Mouse (Mus musculus) megakaryocyte, embryonic 14.5 days (primary cell): ENCODE data around the gene Morn4.

ENCODE experiments used
- FLI1 ChIP-seq: IDR thresholded peaks from 2 replicates; pipeline ENCODE4 v1.6.1; 2012; ENCODE audit warnings: low read length, inconsistent platforms, mixed read lengths
- GATA1 ChIP-seq: IDR thresholded peaks from 3 replicates; pipeline ENCODE4 v1.6.1; 2012; ENCODE audit warnings: mixed read lengths, low read length, inconsistent platforms, borderline replicate concordance

- no peak for TF ChIP-seq GATA1
- TF ChIP-seq FLI1, result no peak
Measured at GRCm38 (mm10) chr19:42090637-42091141, 4.5 kb upstream of the Morn4 start.
